Mouse (Mus musculus) liver, adult 2 months (tissue): ENCODE measurements around the gene Nol6.

Source experiments
- CTCF ChIP-seq: fragments of 200-500 bp; IDR thresholded peaks from 2 replicates; pipeline ENCODE4 v1.5.1; 2011; ENCODE audit warnings: low read depth, low read length, control low read depth
- POLR2A ChIP-seq: fragments of 200-500 bp; IDR thresholded peaks from 2 replicates; pipeline ENCODE4 v1.6.1; 2011; ENCODE audit warnings: low read length, control low read depth; ENCODE audit not compliant: insufficient read depth; ENCODE audit errors: extremely low read depth

DNA sequence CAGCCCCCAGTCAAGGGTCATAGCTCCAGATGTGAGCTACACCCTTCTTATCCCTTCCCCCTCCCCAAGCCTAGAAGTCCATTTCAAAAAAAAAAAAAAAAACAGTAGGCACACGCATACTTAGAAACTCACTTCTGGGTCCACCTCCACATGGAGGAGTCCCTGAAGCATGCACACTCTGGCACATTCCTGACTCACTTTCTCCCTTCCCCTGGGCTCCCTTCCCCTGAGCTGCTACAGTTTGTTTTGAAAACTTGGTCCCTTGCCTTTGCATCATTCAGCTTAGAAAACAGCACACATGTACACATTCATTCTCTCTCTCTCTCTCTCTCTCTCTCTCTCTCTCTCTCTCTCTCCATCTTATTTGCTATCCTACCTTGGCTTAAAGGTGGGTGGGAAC lies 31.3 kb downstream of the Nol6 start:
- TF ChIP-seq POLR2A (no peak), CTCF (no peak)
